Mouse (Mus musculus) embryonic facial prominence, embryonic 10.5 days (tissue): ENCODE results near the gene Kcnn4. TPM values are rescaled to one million over a fixed set of nuclear protein-coding genes. Genes with fewer than 3 reads are reported as not detected.

Experiments used
- DNase-seq: peaks from one replicate; pipeline ENCODE4 v3.0.0-alpha.2; 2017; ENCODE audit warnings: low spot score
- H3K27ac ChIP-seq: fragments of 300-500 bp; sonication (generic); replicated peaks from 2 replicates; pipeline ENCODE4 v1.5.1; 2016; ENCODE audit warnings: mild to moderate bottlenecking
- H3K27me3 ChIP-seq: fragments of 300-500 bp; sonication (generic); replicated peaks from 2 replicates; pipeline ENCODE4 v1.6.1; 2016; ENCODE audit warnings: low read depth, mild to moderate bottlenecking; ENCODE audit not compliant: poor library complexity, severe bottlenecking
- H3K36me3 ChIP-seq: fragments of 300-500 bp; sonication (generic); replicated peaks from 2 replicates; pipeline ENCODE4 v1.6.1; 2016; ENCODE audit warnings: mild to moderate bottlenecking, moderate library complexity
- H3K4me1 ChIP-seq: fragments of 300-500 bp; sonication (generic); 2 replicates; pipeline ENCODE4 v1.6.1; 2016
- H3K4me3 ChIP-seq: fragments of 300-500 bp; sonication (generic); 2 replicates; pipeline ENCODE4 v1.5.1; 2016; ENCODE audit warnings: mild to moderate bottlenecking, moderate library complexity
- H3K9me3 ChIP-seq: fragments of 300-500 bp; sonication (generic); 2 replicates; pipeline ENCODE4 v1.6.1; 2016; ENCODE audit warnings: mild to moderate bottlenecking
- WGBS: fragments of 180-500 bp; shearing (Covaris S2); methylation state at CpG from one replicate; pipeline ENCODE4 v1.1.7; 2016; 5-methylcytosine and 5-hydroxymethylcytosine counted together
- microRNA-seq: library from miRNA; unstranded; fragments of <30 nt; microRNA quantifications from one replicate; pipeline ENCODE4, GENCODE M21; 2017
- polyA plus RNA-seq: library from polyadenylated mRNA; unstranded; fragments of >200 nt; fragmentation: Nextera tagmentation; extraction: Ambion mirVana; gene quantifications from 2 replicates; pipeline ENCODE4 v1.2.1, GENCODE M21; 2016

Kcnn4 gene
- polyA plus RNA-seq, 1 experiment from 2014 or later = 3.5 TPM

GRCm38 (mm10) chr7:24423107-24423763 is 53.2 kb downstream of the Kcnn4 start:
- H3K9me3 ChIP-seq = no peaks in the 10 kb centered on the region
- H3K36me3 ChIP-seq = peaks cover 42% of the 10 kb centered on the region
- no peak overlapping the region for H3K27ac ChIP-seq
- 91% methylated on average over 15 of the region's 15 CpGs for WGBS
- peaks cover 14% of the 10 kb centered on the region for H3K4me1 ChIP-seq
- DNase-seq = no peak
- no peak overlapping the region for H3K4me3 ChIP-seq
- no peaks in the 10 kb centered on the region for H3K27me3 ChIP-seq

- Histone ChIP-seq H3K36me3 (peaks cover 42% of the 10 kb centered on the region), H3K9me3 (no peaks in the 10 kb centered on the region), H3K27ac (no peak overlapping the region), H3K27me3 (no peaks in the 10 kb centered on the region), H3K4me1 (peaks cover 14% of the 10 kb centered on the region), H3K4me3 (no peak overlapping the region)
- DNase-seq = no peak
- 89% methylated on average over 12 of the region's 12 CpGs for WGBS
These were observed 54.1 kb downstream of the Kcnn4 start for GRCm38 (mm10) chr7:24423956-24424732.

- 86% methylated on average over 9 of the region's 9 CpGs for WGBS
- H3K27me3 ChIP-seq = no peaks in the 10 kb centered on the region
- no peak overlapping the region for H3K27ac ChIP-seq
- H3K4me1 ChIP-seq = no peaks in the 10 kb centered on the region
- no peaks in the 10 kb centered on the region for H3K9me3 ChIP-seq
- DNase-seq = no peak
- peaks cover 28% of the 10 kb centered on the region for H3K36me3 ChIP-seq
- no peak overlapping the region for H3K4me3 ChIP-seq
These were observed 55.9 kb downstream of the Kcnn4 start for GRCm38 (mm10) chr7:24425919-24426318.

DNA sequence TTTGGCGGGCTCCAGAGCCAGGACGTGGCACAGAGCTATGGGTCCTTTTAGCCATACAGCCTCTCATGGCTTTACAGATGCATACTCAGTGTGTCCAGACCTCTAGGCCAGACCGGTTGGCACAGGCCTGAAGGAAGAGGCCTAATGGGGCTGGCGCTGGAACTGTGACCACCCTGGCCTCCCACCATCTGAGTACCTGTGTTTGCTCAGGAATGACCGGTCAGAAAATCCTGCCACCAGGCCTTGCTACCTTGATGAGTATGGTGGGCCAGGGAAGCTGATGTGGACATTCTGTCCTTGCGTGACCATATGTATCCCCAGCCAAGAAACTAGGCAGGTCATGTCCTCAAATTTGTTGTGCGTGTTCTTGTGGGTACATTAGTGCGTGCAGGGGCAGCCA is 57.1 kb downstream of the Kcnn4 start:
- Histone ChIP-seq H3K4me3 (no peak overlapping the region), H3K27me3 (peaks cover 8% of the 10 kb centered on the region), H3K36me3 (peaks cover 18% of the 10 kb centered on the region), H3K4me1 (no peaks in the 10 kb centered on the region), H3K9me3 (peaks cover 4% of the 10 kb centered on the region), H3K27ac (no peak overlapping the region)
- DNase-seq = no peak
- 93% methylated on average over 8 of the region's 8 CpGs for WGBS

GRCm38 (mm10) chr7:24428725-24429124 is 58.7 kb downstream of the Kcnn4 start:
- 86% methylated on average over 5 of the region's 5 CpGs for WGBS
- no peak for DNase-seq

DNA sequence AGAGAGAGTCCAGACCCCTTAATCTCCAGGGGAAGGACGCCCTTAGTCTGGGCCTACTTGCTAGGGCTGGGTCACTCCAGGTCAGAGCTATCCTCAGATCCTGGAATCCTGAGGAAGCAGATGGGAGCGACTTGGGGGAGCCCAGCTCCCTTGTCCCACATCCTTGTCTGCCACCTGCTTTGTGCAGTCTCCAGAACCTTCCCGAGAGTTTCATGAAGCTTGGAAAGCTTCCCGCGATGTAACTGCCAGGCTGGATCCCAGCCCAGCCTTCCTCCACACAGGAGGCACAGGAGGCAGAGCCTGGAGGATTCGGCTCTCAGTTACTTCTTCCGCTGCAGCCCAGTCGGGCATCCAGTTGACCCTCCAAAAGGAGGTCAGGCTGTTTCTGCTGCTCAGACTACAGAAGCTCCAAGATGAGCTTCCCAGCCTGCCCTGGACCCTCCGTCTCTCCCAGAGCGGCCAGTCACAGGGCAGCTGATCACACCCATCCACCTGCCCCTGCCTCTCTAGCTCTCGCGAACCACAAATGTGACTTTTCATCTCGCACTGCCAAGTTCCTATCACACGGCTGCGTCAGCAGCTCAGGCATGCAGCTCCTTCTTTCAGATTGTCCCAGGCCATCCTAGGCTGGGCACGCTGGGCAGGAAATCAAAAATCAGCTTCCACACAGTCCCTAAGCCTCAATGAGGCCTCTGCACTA is 59.5 kb downstream of the Kcnn4 start:
- Histone ChIP-seq H3K4me1 (no peaks in the 10 kb centered on the region), H3K9me3 (peaks cover 17% of the 10 kb centered on the region), H3K27me3 (peaks cover 29% of the 10 kb centered on the region), H3K36me3 (no peaks in the 10 kb centered on the region), H3K27ac (no peak overlapping the region), H3K4me3 (no peak overlapping the region)
- 78% methylated on average over 16 of the region's 16 CpGs for WGBS
- no peak for DNase-seq

More at GRCm38 (mm10) chr7:24428725-24429124, 58.7 kb downstream of the Kcnn4 start:
- Histone ChIP-seq H3K9me3 (peaks cover 17% of the 10 kb centered on the region), H3K4me1 (no peaks in the 10 kb centered on the region), H3K36me3 (peaks cover 3% of the 10 kb centered on the region), H3K4me3 (no peak overlapping the region), H3K27me3 (peaks cover 24% of the 10 kb centered on the region), H3K27ac (no peak overlapping the region)

GRCm38 (mm10) chr7:24430551-24431345 is 60.7 kb downstream of the Kcnn4 start:
- H3K4me3 ChIP-seq = no peak overlapping the region
- 92% methylated on average over 15 of the region's 15 CpGs for WGBS
- H3K9me3 ChIP-seq = peaks cover 17% of the 10 kb centered on the region
- peaks cover 29% of the 10 kb centered on the region for H3K27me3 ChIP-seq
- no peaks in the 10 kb centered on the region for H3K36me3 ChIP-seq
- no peak for DNase-seq
- H3K4me1 ChIP-seq = no peaks in the 10 kb centered on the region
- H3K27ac ChIP-seq = no peak overlapping the region

DNA sequence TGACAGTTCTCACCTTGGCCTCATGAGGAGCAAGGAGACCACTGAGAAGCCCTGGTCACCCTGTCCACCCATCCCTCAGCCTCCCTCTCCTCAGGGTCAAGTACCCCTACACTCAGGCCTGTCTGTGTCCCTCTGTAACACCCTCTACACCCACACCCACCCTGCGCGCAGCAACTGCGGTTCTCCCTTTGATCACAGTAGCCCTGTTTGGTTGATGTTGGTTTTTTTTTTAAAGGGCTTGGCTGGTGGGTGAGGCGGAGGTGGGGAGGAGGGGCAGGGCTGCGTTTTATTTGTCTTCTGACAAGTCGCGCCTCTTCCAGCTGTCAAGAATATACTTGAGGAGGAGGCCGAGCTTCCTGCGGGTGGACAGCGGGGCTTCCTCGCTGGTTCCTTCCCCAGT is 61.6 kb downstream of the Kcnn4 start:
- Histone ChIP-seq H3K36me3 (no peaks in the 10 kb centered on the region), H3K4me3 (no peak overlapping the region), H3K9me3 (peaks cover 17% of the 10 kb centered on the region), H3K27ac (no peak overlapping the region), H3K4me1 (no peaks in the 10 kb centered on the region), H3K27me3 (peaks cover 29% of the 10 kb centered on the region)
- 74% methylated on average over 11 of the region's 11 CpGs for WGBS
- DNase-seq = no peak

GRCm38 (mm10) chr7:24435305-24435704 is 65.2 kb downstream of the Kcnn4 start:
- peaks cover 17% of the 10 kb centered on the region for H3K9me3 ChIP-seq
- no peak overlapping the region for H3K4me3 ChIP-seq
- H3K4me1 ChIP-seq = no peaks in the 10 kb centered on the region
- WGBS = 80% methylated on average over 5 of the region's 5 CpGs
- no peak overlapping the region for H3K27ac ChIP-seq
- no peak for DNase-seq
- H3K27me3 ChIP-seq = peaks cover 29% of the 10 kb centered on the region
- H3K36me3 ChIP-seq = no peaks in the 10 kb centered on the region

Small RNAs within 50 kb of the gene (microRNA-seq; reads per million reads assigned to microRNA genes)
- not detected for gene Gm27592

Other genes starting within 250 kb of the Kcnn4 start
- 15.3 and 15.7 TPM in 2 replicates for gene Zfp235, start 236.1 kb upstream of the Kcnn4 start, polyA plus RNA-seq
- gene Zfp114, start 195.2 kb upstream of the Kcnn4 start, polyA plus RNA-seq = 4.8 and 5.2 TPM in 2 replicates
- 10.7 and 11.1 TPM in 2 replicates for gene Zfp111, start 158.8 kb upstream of the Kcnn4 start, polyA plus RNA-seq
- 5.7 and 6.7 TPM in 2 replicates for gene Zfp109, start 132.7 kb upstream of the Kcnn4 start, polyA plus RNA-seq
- gene Zfp108, start 115.5 kb upstream of the Kcnn4 start, polyA plus RNA-seq = 2.4 and 3.1 TPM in 2 replicates
- gene Zfp93, start 99.8 kb upstream of the Kcnn4 start, polyA plus RNA-seq = 8.2 and 8.6 TPM in 2 replicates
- 46.4 and 47.7 TPM in 2 replicates for gene Zfp61, start 69.0 kb upstream of the Kcnn4 start, polyA plus RNA-seq
- 13.8 and 13.9 TPM in 2 replicates for gene Zfp94, start 53.6 kb upstream of the Kcnn4 start, polyA plus RNA-seq
- gene Tescl, start 36.3 kb upstream of the Kcnn4 start, polyA plus RNA-seq = 0.17 TPM in 1 of 2 replicates, not detected in the other
- gene Lypd5, start 21.1 kb upstream of the Kcnn4 start, polyA plus RNA-seq = not detected in 2 replicates
- 25.8 and 26.3 TPM in 2 replicates for gene Smg9, start 29.4 kb downstream of the Kcnn4 start, polyA plus RNA-seq
- not detected in 2 replicates for gene Irgc1, start 82.0 kb downstream of the Kcnn4 start, polyA plus RNA-seq
- 1.7 TPM in 2 replicates for gene Plaur, start 92.2 kb downstream of the Kcnn4 start, polyA plus RNA-seq
- gene Cadm4, start 111.8 kb downstream of the Kcnn4 start, polyA plus RNA-seq = 5.0 and 5.7 TPM in 2 replicates
- gene Zfp428, start 136.7 kb downstream of the Kcnn4 start, polyA plus RNA-seq = 100.0 and 110 TPM in 2 replicates
- gene AC161166.1, start 142.2 kb downstream of the Kcnn4 start, polyA plus RNA-seq = 1.2 TPM in 2 replicates
- gene Irgq, start 160.4 kb downstream of the Kcnn4 start, polyA plus RNA-seq = 8.2 and 8.9 TPM in 2 replicates
- gene Pinlyp, start 175.9 kb downstream of the Kcnn4 start, polyA plus RNA-seq = not detected in 2 replicates
- 169 TPM in 2 replicates for gene Xrcc1, start 176.0 kb downstream of the Kcnn4 start, polyA plus RNA-seq
- 26.3 and 27.3 TPM in 2 replicates for gene Ethe1, start 217.3 kb downstream of the Kcnn4 start, polyA plus RNA-seq
- 2.0 and 2.1 TPM in 2 replicates for gene Zfp575, start 217.4 kb downstream of the Kcnn4 start, polyA plus RNA-seq
- gene Phldb3, start 240.5 kb downstream of the Kcnn4 start, polyA plus RNA-seq = 0.10 TPM in 1 of 2 replicates, not detected in the other